Mouse (Mus musculus) hindbrain, embryonic 12.5 days (tissue): ENCODE data around the gene Zap70. TPM values are rescaled to one million over a fixed set of nuclear protein-coding genes. Genes with fewer than 3 reads are reported as not detected.

Experiments
- ATAC-seq: fragments of 200-750 bp; cut with Nextera tagmentation; 2 replicates; pipeline ENCODE4 v1.8.0; 2017; ENCODE audit warnings: moderate TSS enrichment; ENCODE audit not compliant: low FRiP score
- H3K27ac ChIP-seq: fragments of 300-500 bp; sonication (generic); 2 replicates; pipeline ENCODE4 v1.5.1; 2016; ENCODE audit warnings: mild to moderate bottlenecking
- H3K27me3 ChIP-seq: fragments of 300-500 bp; sonication (generic); 2 replicates; pipeline ENCODE4 v1.6.1; 2016; ENCODE audit warnings: mild to moderate bottlenecking
- H3K36me3 ChIP-seq: fragments of 300-500 bp; sonication (generic); 2 replicates; pipeline ENCODE4 v1.6.1; 2016; ENCODE audit warnings: mild to moderate bottlenecking
- H3K4me1 ChIP-seq: fragments of 300-500 bp; sonication (generic); 2 replicates; pipeline ENCODE4 v1.6.1; 2016
- H3K4me2 ChIP-seq: fragments of 300-500 bp; sonication (generic); replicated peaks from 2 replicates; pipeline ENCODE4 v1.6.1; 2016; ENCODE audit warnings: mild to moderate bottlenecking
- H3K4me3 ChIP-seq: fragments of 300-500 bp; sonication (generic); 2 replicates; pipeline ENCODE4 v1.5.1; 2016; ENCODE audit warnings: mild to moderate bottlenecking
- H3K9ac ChIP-seq: fragments of 300-500 bp; sonication (generic); 2 replicates; pipeline ENCODE4 v1.6.1; 2016; ENCODE audit warnings: mild to moderate bottlenecking, moderate library complexity
- H3K9me3 ChIP-seq: fragments of 300-500 bp; sonication (generic); replicated peaks from 2 replicates; pipeline ENCODE4 v1.6.1; 2016; ENCODE audit warnings: mild to moderate bottlenecking
- WGBS: fragments of 180-500 bp; shearing (Covaris S2); methylation state at CpG from one replicate; pipeline ENCODE4 v1.1.7; 2016; 5-methylcytosine and 5-hydroxymethylcytosine counted together
- polyA plus RNA-seq: library from polyadenylated mRNA; unstranded; fragments of >200 nt; fragmentation: Nextera tagmentation; extraction: Ambion mirVana; gene quantifications from 2 replicates; pipeline ENCODE4 v1.2.1, GENCODE M21; 2016

The Zap70 gene
- polyA plus RNA-seq, 1 experiment from 2014 or later, result 0.34 TPM

- H3K9me3 ChIP-seq, result no peaks in the 10 kb centered on the region
- H3K4me1 ChIP-seq, result no peaks in the 10 kb centered on the region
- H3K4me3 ChIP-seq, result no peak overlapping the region
- H3K36me3 ChIP-seq, result no peaks in the 10 kb centered on the region
- H3K27ac ChIP-seq, result no peak overlapping the region
- no peak for ATAC-seq
- H3K4me2 ChIP-seq, result no peak overlapping the region
- no peaks in the 10 kb centered on the region for H3K27me3 ChIP-seq
- no peak overlapping the region for H3K9ac ChIP-seq
- WGBS, result 77% methylated on average over 6 of the region's 6 CpGs
Measured at GRCm38 (mm10) chr1:36753932-36754675, 7.5 kb upstream of the Zap70 start.

GRCm38 (mm10) chr1:36758553-36758952 lies 3.0 kb upstream of the Zap70 start:
- 89% methylated on average over 9 of the region's 9 CpGs for WGBS
- no peaks in the 10 kb centered on the region for H3K36me3 ChIP-seq

GRCm38 (mm10) chr1:36759076-36759475 lies 2.5 kb upstream of the Zap70 start:
- Histone ChIP-seq H3K4me3 (no peak overlapping the region), H3K9me3 (no peaks in the 10 kb centered on the region), H3K27ac (no peak overlapping the region), H3K36me3 (no peaks in the 10 kb centered on the region), H3K4me1 (no peaks in the 10 kb centered on the region), H3K4me2 (no peak overlapping the region), H3K9ac (no peak overlapping the region), H3K27me3 (no peaks in the 10 kb centered on the region)
- 89% methylated on average over 18 of the region's 18 CpGs for WGBS
- no peak for ATAC-seq

More at GRCm38 (mm10) chr1:36758553-36758952, 3.0 kb upstream of the Zap70 start:
- H3K9me3 ChIP-seq, result no peaks in the 10 kb centered on the region
- H3K4me2 ChIP-seq, result no peak overlapping the region
- H3K9ac ChIP-seq, result no peak overlapping the region
- no peak overlapping the region for H3K4me3 ChIP-seq
- H3K27ac ChIP-seq, result no peak overlapping the region
- H3K4me1 ChIP-seq, result no peaks in the 10 kb centered on the region
- no peaks in the 10 kb centered on the region for H3K27me3 ChIP-seq
- no peak for ATAC-seq

GRCm38 (mm10) chr1:36760401-36760800 lies 1.2 kb upstream of the Zap70 start:
- no peak for ATAC-seq
- H3K9me3 ChIP-seq, result no peaks in the 10 kb centered on the region
- H3K9ac ChIP-seq, result no peak overlapping the region
- H3K4me3 ChIP-seq, result no peak overlapping the region
- H3K27ac ChIP-seq, result no peak overlapping the region
- no peak overlapping the region for H3K4me2 ChIP-seq
- no peaks in the 10 kb centered on the region for H3K27me3 ChIP-seq
- WGBS, result 80% methylated on average over 9 of the region's 9 CpGs
- no peaks in the 10 kb centered on the region for H3K36me3 ChIP-seq
- H3K4me1 ChIP-seq, result no peaks in the 10 kb centered on the region

GRCm38 (mm10) chr1:36761061-36761460 lies 537 bp upstream of the Zap70 start:
- no peak overlapping the region for H3K9ac ChIP-seq
- H3K4me2 ChIP-seq, result no peak overlapping the region
- H3K27me3 ChIP-seq, result no peaks in the 10 kb centered on the region
- no peaks in the 10 kb centered on the region for H3K36me3 ChIP-seq
- no peak for ATAC-seq
- no peaks in the 10 kb centered on the region for H3K4me1 ChIP-seq
- no peak overlapping the region for H3K4me3 ChIP-seq
- H3K27ac ChIP-seq, result no peak overlapping the region
- no peaks in the 10 kb centered on the region for H3K9me3 ChIP-seq
- WGBS, result 90% methylated on average over 8 of the region's 8 CpGs

- Histone ChIP-seq H3K36me3 (no peaks in the 10 kb centered on the region), H3K9me3 (no peaks in the 10 kb centered on the region), H3K9ac (no peak overlapping the region), H3K4me1 (peaks cover 5% of the 10 kb centered on the region; the same call in 1 of the 2 replicates), H3K27me3 (peaks cover 13% of the 10 kb centered on the region), H3K4me2 (no peak overlapping the region), H3K4me3 (no peak overlapping the region), H3K27ac (no peak overlapping the region)
- no peak for ATAC-seq
- 68% methylated on average over 4 of the region's 4 CpGs for WGBS
Measured at GRCm38 (mm10) chr1:36766431-36767205, 5.0 kb downstream of the Zap70 start.

- Histone ChIP-seq H3K9me3 (no peaks in the 10 kb centered on the region), H3K36me3 (no peaks in the 10 kb centered on the region), H3K4me3 (no peak overlapping the region), H3K27ac (no peak overlapping the region), H3K4me1 (peaks cover 5% of the 10 kb centered on the region; the same call in 1 of the 2 replicates), H3K27me3 (peaks cover 17% of the 10 kb centered on the region), H3K4me2 (no peak overlapping the region), H3K9ac (no peak overlapping the region)
- ATAC-seq, result no peak
- 53% methylated on average over 10 of the region's 10 CpGs for WGBS
Measured at GRCm38 (mm10) chr1:36767321-36767720, 5.7 kb downstream of the Zap70 start.

- H3K27me3 ChIP-seq, result peaks cover 17% of the 10 kb centered on the region
- no peak overlapping the region for H3K9ac ChIP-seq
- H3K4me3 ChIP-seq, result no peak overlapping the region
- H3K4me1 ChIP-seq, result peaks cover 5% of the 10 kb centered on the region; the same call in 1 of the 2 replicates
- no peak overlapping the region for H3K27ac ChIP-seq
- 84% methylated on average over 5 of the region's 5 CpGs for WGBS
- ATAC-seq, result no peak
- H3K4me2 ChIP-seq, result no peak overlapping the region
- no peaks in the 10 kb centered on the region for H3K36me3 ChIP-seq
- H3K9me3 ChIP-seq, result no peaks in the 10 kb centered on the region
Measured at GRCm38 (mm10) chr1:36768786-36769185, 7.2 kb downstream of the Zap70 start.

- Histone ChIP-seq H3K27ac (no peak overlapping the region), H3K36me3 (no peaks in the 10 kb centered on the region), H3K27me3 (peaks cover 17% of the 10 kb centered on the region), H3K4me2 (no peak overlapping the region), H3K4me3 (no peak overlapping the region), H3K9me3 (no peaks in the 10 kb centered on the region), H3K4me1 (peaks cover 5% of the 10 kb centered on the region; the same call in 1 of the 2 replicates), H3K9ac (no peak overlapping the region)
- ATAC-seq, result no peak
- WGBS, result 83% methylated on average over 1 of the region's 1 CpGs
Measured at GRCm38 (mm10) chr1:36769951-36770350, 8.4 kb downstream of the Zap70 start.

GRCm38 (mm10) chr1:36770998-36771397 lies 9.4 kb downstream of the Zap70 start:
- peaks cover 5% of the 10 kb centered on the region; the same call in 1 of the 2 replicates for H3K4me1 ChIP-seq
- H3K9ac ChIP-seq, result no peak overlapping the region
- H3K4me2 ChIP-seq, result peak overlapping the region; percentile 45
- no peak for ATAC-seq
- peaks cover 17% of the 10 kb centered on the region for H3K27me3 ChIP-seq
- 11% methylated on average over 27 of the region's 27 CpGs for WGBS
- peak overlapping the region; percentile 18 for H3K4me3 ChIP-seq
- H3K9me3 ChIP-seq, result no peaks in the 10 kb centered on the region
- no peak overlapping the region for H3K27ac ChIP-seq
- H3K36me3 ChIP-seq, result no peaks in the 10 kb centered on the region

- Histone ChIP-seq H3K27me3 (peaks cover 17% of the 10 kb centered on the region), H3K36me3 (no peaks in the 10 kb centered on the region), H3K4me1 (peaks cover 5% of the 10 kb centered on the region; the same call in 1 of the 2 replicates), H3K9me3 (no peaks in the 10 kb centered on the region), H3K27ac (no peak overlapping the region), H3K9ac (no peak overlapping the region), H3K4me2 (no peak overlapping the region), H3K4me3 (no peak overlapping the region)
- no peak for ATAC-seq
- WGBS, result 81% methylated on average over 9 of the region's 9 CpGs
Measured at GRCm38 (mm10) chr1:36772198-36772934, 10.8 kb downstream of the Zap70 start.

- 89% methylated on average over 13 of the region's 13 CpGs for WGBS
- no peak for ATAC-seq
- Histone ChIP-seq H3K4me2 (no peak overlapping the region), H3K36me3 (no peaks in the 10 kb centered on the region), H3K27ac (no peak overlapping the region), H3K9me3 (no peaks in the 10 kb centered on the region), H3K4me3 (no peak overlapping the region), H3K9ac (no peak overlapping the region), H3K4me1 (peaks cover 4% of the 10 kb centered on the region; the same call in 1 of the 2 replicates), H3K27me3 (no peaks in the 10 kb centered on the region; the same call in 1 of the 2 replicates)
Measured at GRCm38 (mm10) chr1:36780793-36781192, 19.2 kb downstream of the Zap70 start.
